Mouse (Mus musculus) liver, embryonic 14.5 days (tissue): ENCODE measurements at regions not wholly inside any gene's neighbourhood (a gene's known extent, or its start where the extent isn't known, plus 50 kb on each side); places are given as distances from the start of the nearest gene placed in this dataset.

ENCODE experiments used
- ATAC-seq: fragments of 200-750 bp; cut with Nextera tagmentation; 2 replicates; pipeline ENCODE4 v1.8.0; 2017; ENCODE audit warnings: moderate number of reproducible peaks, mild to moderate bottlenecking, moderate library complexity; ENCODE audit not compliant: insufficient read depth
- DNase-seq, 3 experiments: peaks; one replicate each; pipeline ENCODE4 v3.0.0-alpha.2; 2012 to 2013; ENCODE audit warnings: low read depth in 3 of 3, low spot score in 3 of 3
- H3K27ac ChIP-seq: fragments of 300-500 bp; sonication (generic); 2 replicates; pipeline ENCODE4 v1.5.1; 2014; ENCODE audit warnings: moderate library complexity, mild to moderate bottlenecking, control low read depth, inconsistent platforms
- H3K27me3 ChIP-seq: fragments of 300-500 bp; sonication (generic); 2 replicates; pipeline ENCODE4 v1.6.1; 2014; ENCODE audit warnings: mild to moderate bottlenecking, low read length, moderate library complexity; ENCODE audit not compliant: control insufficient read depth, insufficient read depth
- H3K36me3 ChIP-seq: fragments of 300-500 bp; sonication (generic); replicated peaks from 2 replicates; pipeline ENCODE4 v1.6.1; 2014; ENCODE audit warnings: low read depth; ENCODE audit not compliant: control insufficient read depth, insufficient read depth
- H3K4me1 ChIP-seq, 2 experiments: fragments of 200-500 bp in 1 of 2; fragments of 300-500 bp in 1 of 2; sonication (generic) in 1 of 2; replicated peaks; 2 replicates each; pipeline ENCODE4 v1.6.1; 2012 to 2014; ENCODE audit warnings: antibody characterized with exemption in 1 of 2, inconsistent platforms in 1 of 2, low read length in 1 of 2; ENCODE audit not compliant: control insufficient read depth in 2 of 2, insufficient read depth in 2 of 2
- H3K4me2 ChIP-seq: fragments of 300-500 bp; sonication (generic); 2 replicates; pipeline ENCODE4 v1.6.1; 2014; ENCODE audit warnings: low read depth, mild to moderate bottlenecking, control low read depth, moderate library complexity
- H3K4me3 ChIP-seq, 2 experiments: fragments of 200-500 bp in 1 of 2; fragments of 300-500 bp in 1 of 2; sonication (generic) in 1 of 2; 2 replicates each; pipeline ENCODE4 v1.5.1; 2012 to 2014; ENCODE audit warnings: low read depth in 2 of 2, low read length in 2 of 2, mild to moderate bottlenecking in 2 of 2, control low read depth in 1 of 2, inconsistent platforms in 1 of 2, moderate library complexity in 1 of 2; ENCODE audit not compliant: insufficient read depth in 1 of 2
- H3K9ac ChIP-seq: fragments of 300-500 bp; sonication (generic); replicated peaks from 2 replicates; pipeline ENCODE4 v1.6.1; 2014; ENCODE audit warnings: mild to moderate bottlenecking, control low read depth, moderate library complexity
- H3K9me3 ChIP-seq: fragments of 300-500 bp; sonication (generic); 2 replicates; pipeline ENCODE4 v1.6.1; 2016; ENCODE audit warnings: low read length, mixed read lengths; ENCODE audit not compliant: control insufficient read depth
- CTCF ChIP-seq: IDR thresholded peaks from 2 replicates; pipeline ENCODE4 v1.5.1; 2016; ENCODE audit warnings: antibody characterized with exemption, low read depth, control low read depth
- EP300 ChIP-seq: IDR thresholded peaks from 2 replicates; pipeline ENCODE4 v1.6.1; 2016; ENCODE audit warnings: antibody characterized with exemption, low read depth
- WGBS: fragments of 180-500 bp; shearing (Covaris S2); extraction: QIAGEN DNeasy Blood & Tissue Kit; methylation state at CpG from one replicate; pipeline ENCODE4 v1.1.7; 2014; ENCODE audit not compliant: insufficient replicate concordance; 5-methylcytosine and 5-hydroxymethylcytosine counted together

- no peak overlapping the region for H3K4me3 ChIP-seq
- no peaks in the 10 kb centered on the region for H3K36me3 ChIP-seq
- H3K4me1 ChIP-seq: 0 out of 4 replicates have a peak, but pooled peaks cover 0 to 1% of the 10 kb centered on the region in 2 experiments
- TF ChIP-seq EP300 (no peak), CTCF (no peak)
- H3K27ac ChIP-seq: no peak overlapping the region
- H3K4me2 ChIP-seq: no peak overlapping the region
- ATAC-seq (no peak), DNase-seq (no peak)
- no peak overlapping the region for H3K9ac ChIP-seq
- no peaks in the 10 kb centered on the region for H3K9me3 ChIP-seq
- WGBS: 18% methylated on average over 5 of the region's 5 CpGs
- no peaks in the 10 kb centered on the region for H3K27me3 ChIP-seq
Measured at GRCm38 (mm10) chr8:115613946-115614584, 93.5 kb downstream of the Maf start.

- H3K36me3 ChIP-seq: no peaks in the 10 kb centered on the region
- DNase-seq: no peak
- ATAC-seq: no peak
- TF ChIP-seq CTCF (no peak), EP300 (no peak)
- H3K9ac ChIP-seq: no peak overlapping the region
- no peak overlapping the region for H3K4me3 ChIP-seq
- no peak overlapping the region for H3K27ac ChIP-seq
- WGBS: 36% methylated on average over 3 of the region's 3 CpGs
- no peaks in the 10 kb centered on the region for H3K4me1 ChIP-seq
- no peak overlapping the region for H3K4me2 ChIP-seq
- H3K9me3 ChIP-seq: no peaks in the 10 kb centered on the region
- no peaks in the 10 kb centered on the region for H3K27me3 ChIP-seq
Measured at GRCm38 (mm10) chr8:115612119-115612518, 95.5 kb downstream of the Maf start.

GRCm38 (mm10) chr8:115599771-115600170 is 107.8 kb downstream of the Maf start:
- ATAC-seq (no peak), DNase-seq (no peak)
- Histone ChIP-seq H3K9me3 (no peaks in the 10 kb centered on the region), H3K9ac (no peak overlapping the region), H3K27ac (no peak overlapping the region), H3K4me3 (no peak overlapping the region), H3K4me2 (no peak overlapping the region), H3K4me1 (peaks cover 0 to 2% of the 10 kb centered on the region in 2 experiments; a peak in 1 of 4 replicates), H3K36me3 (no peaks in the 10 kb centered on the region), H3K27me3 (no peaks in the 10 kb centered on the region)
- TF ChIP-seq EP300: no peak
- no peak for TF ChIP-seq CTCF
- 50% methylated on average over 6 of the region's 6 CpGs for WGBS

DNA sequence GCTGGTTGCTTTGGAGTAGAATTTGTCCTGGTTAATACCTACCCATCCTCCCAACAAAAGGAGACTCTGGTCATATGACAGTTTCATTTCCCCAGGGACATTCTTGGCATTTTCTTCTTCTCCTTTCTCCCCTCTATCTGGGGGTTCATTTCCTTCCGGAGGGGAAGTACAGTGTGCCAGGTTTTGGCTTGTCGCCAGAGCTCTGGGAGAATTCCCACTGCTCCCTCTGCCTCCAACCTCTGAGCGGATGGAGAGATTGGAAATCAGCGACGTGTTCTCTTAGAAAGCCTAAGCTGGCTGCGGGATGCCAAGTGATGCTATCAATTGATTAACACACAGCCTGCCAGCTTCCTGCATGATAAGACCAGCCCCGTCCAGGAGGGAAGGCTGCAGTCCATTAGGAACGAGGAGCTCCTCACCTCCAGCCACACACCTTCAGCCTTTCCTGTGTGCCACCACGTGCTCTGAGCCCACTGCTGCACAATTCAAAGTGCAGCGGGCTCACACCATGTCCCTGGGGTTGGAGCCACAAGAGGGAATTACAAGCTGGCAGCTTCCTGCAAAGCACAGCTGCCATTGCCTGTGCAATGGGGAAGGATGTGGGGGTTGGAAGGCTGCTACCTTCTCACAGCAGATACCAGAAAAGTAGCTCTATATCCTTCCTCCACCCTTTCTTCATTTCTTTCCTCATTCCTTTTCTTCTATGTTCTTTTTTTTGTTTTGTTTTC is 110.2 kb downstream of the Maf start:
- no peak for ATAC-seq

DNA sequence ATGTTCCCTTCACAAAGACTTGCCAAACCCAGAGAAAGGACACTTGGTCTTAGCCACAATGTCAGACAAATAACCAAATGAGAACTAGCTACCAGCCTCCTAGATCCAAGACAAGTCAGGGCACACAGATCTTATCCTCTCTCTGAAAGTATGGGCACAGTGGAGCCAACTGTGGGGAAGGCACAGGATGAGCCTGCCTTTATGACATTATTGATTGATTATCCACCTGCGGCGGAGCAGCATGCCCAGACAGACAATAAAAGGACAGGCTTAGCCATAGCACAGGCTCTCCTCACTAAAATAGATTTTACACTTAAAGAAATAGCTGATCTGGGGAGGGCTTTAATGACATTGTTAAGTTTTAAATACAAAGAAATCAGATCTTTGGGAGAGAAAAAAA is 117.9 kb downstream of the Maf start:
- no peak overlapping the region for H3K4me2 ChIP-seq
- TF ChIP-seq EP300 (no peak), CTCF (no peak)
- 78% methylated on average over 2 of the region's 2 CpGs for WGBS
- H3K9ac ChIP-seq: no peak overlapping the region
- no peaks in the 10 kb centered on the region for H3K27me3 ChIP-seq
- no peak overlapping the region for H3K4me3 ChIP-seq
- DNase-seq: no peak
- H3K27ac ChIP-seq: no peak overlapping the region
- ATAC-seq: no peak
- H3K4me1 ChIP-seq: no peaks in the 10 kb centered on the region
- H3K36me3 ChIP-seq: no peaks in the 10 kb centered on the region
- no peaks in the 10 kb centered on the region; the same call in 1 of the 2 replicates for H3K9me3 ChIP-seq

More for the DNA sequence above, 110.2 kb downstream of the Maf start:
- Histone ChIP-seq H3K36me3 (no peaks in the 10 kb centered on the region), H3K4me3 (no peak overlapping the region), H3K9ac (no peak overlapping the region), H3K27ac (no peak overlapping the region), H3K27me3 (no peaks in the 10 kb centered on the region), H3K9me3 (no peaks in the 10 kb centered on the region), H3K4me1 (peaks cover 0 to 2% of the 10 kb centered on the region in 2 experiments; a peak in 1 of 4 replicates), H3K4me2 (no peak overlapping the region)
- 15% methylated on average over 10 of the region's 10 CpGs for WGBS
- no peak for TF ChIP-seq CTCF
- no peak for TF ChIP-seq EP300
- DNase-seq: no peak
